Mouse (Mus musculus) lung, postnatal 0 days (tissue): ENCODE data around the gene Ccdc71.

Experiments
- CTCF ChIP-seq: IDR thresholded peaks from 2 replicates; pipeline ENCODE4 v1.5.1; 2016; ENCODE audit warnings: antibody characterized with exemption, mild to moderate bottlenecking
- EP300 ChIP-seq: IDR thresholded peaks from 2 replicates; pipeline ENCODE4 v1.6.1; 2016; ENCODE audit warnings: antibody characterized with exemption, mild to moderate bottlenecking, control low read depth

GRCm38 (mm10) chr9:108494146-108494825, 34.0 kb downstream of the Ccdc71 start:
- TF ChIP-seq CTCF, result no peak
- TF ChIP-seq EP300, result no peak
